30 mouse cellular contexts compared by ENCODE assay signal in genomic region chr8:110933272-110933671, GRCm38 (mm10). TPM values are rescaled to one million over a fixed set of nuclear protein-coding genes. Genes with fewer than 3 reads are reported as not detected.
DNase-seq lines count a peak whose midpoint lies in the region; ATAC-seq lines count a peak whose summit lies in the region.
"Had no signal": no experiment of that assay in that cellular context is flagged by ENCODE, and none has a peak within 500 bp of the region (broad histone marks: within the 10 kb centered on the region; RNA-seq: fewer than 3 reads in every experiment).

No protein-coding gene starts in this region.

- peak overlapping the region; percentile 89 for H3K4me3 ChIP-seq in megakaryocyte, embryonic 14.5 days (replicated peaks)
- no peak overlapping the region for H3K4me3 ChIP-seq in liver, embryonic 11.5 days (ENCODE audit: low read depth, low read length)
- no peak overlapping the region for H3K4me3 ChIP-seq in liver, embryonic 16.5 days (ENCODE audit: low read depth, low read length)
- no peak overlapping the region for H3K4me3 ChIP-seq in hindbrain, embryonic 14.5 days (replicated peaks; ENCODE audit: low read length)
- H3K4me3 ChIP-seq: embryonic facial prominence, embryonic 12.5 days; heart, embryonic 10.5 days; heart, embryonic 15.5 days; intestine, embryonic 15.5 days; layer of hippocampus, adult 2 months; limb, embryonic 10.5 days; limb, embryonic 15.5 days; lung, embryonic 15.5 days; midbrain, embryonic 15.5 days; stomach, embryonic 15.5 days had no signal

- H3K36me3 ChIP-seq in megakaryocyte, embryonic 14.5 days (replicated peaks; ENCODE audit: low read length), result peaks cover 59% of the 10 kb centered on the region
- H3K36me3 ChIP-seq in liver, embryonic 11.5 days (ENCODE audit: control insufficient read depth, insufficient read depth, low read length), result peaks cover 4% of the 10 kb centered on the region; the same call in 1 of the 2 replicates
- no peaks in the 10 kb centered on the region; the same call in 1 of the 2 replicates for H3K36me3 ChIP-seq in liver, embryonic 16.5 days (ENCODE audit: control insufficient read depth, insufficient read depth)
- H3K36me3 ChIP-seq in hindbrain, embryonic 14.5 days (replicated peaks; ENCODE audit: control insufficient read depth, insufficient read depth), result peaks cover 4% of the 10 kb centered on the region; the same call in 1 of the 2 replicates
- H3K36me3 ChIP-seq: heart, embryonic 10.5 days; heart, embryonic 15.5 days; intestine, embryonic 15.5 days; lung, embryonic 15.5 days; midbrain, embryonic 15.5 days; stomach, embryonic 15.5 days had no signal

- H3K4me1 ChIP-seq in megakaryocyte, embryonic 14.5 days, result peaks cover 100% of the 10 kb centered on the region
- peaks cover 74% of the 10 kb centered on the region for H3K4me1 ChIP-seq in liver, embryonic 11.5 days (replicated peaks; ENCODE audit: control insufficient read depth, insufficient read depth, low read length)
- peaks cover 80% of the 10 kb centered on the region for H3K4me1 ChIP-seq in liver, embryonic 16.5 days (ENCODE audit: control insufficient read depth, low read depth, low read length)
- H3K4me1 ChIP-seq in hindbrain, embryonic 14.5 days (replicated peaks; ENCODE audit: control insufficient read depth, insufficient read depth, low read length), result no peaks in the 10 kb centered on the region; the same call in 1 of the 2 replicates
- H3K4me1 ChIP-seq: embryonic facial prominence, embryonic 12.5 days; intestine, embryonic 15.5 days; limb, embryonic 10.5 days had no signal

- no peak for ATAC-seq in megakaryocyte, adult 5-6 weeks (ENCODE audit: poor library complexity, severe bottlenecking)
- ATAC-seq in liver, embryonic 11.5 days (replicated peaks; ENCODE audit: low FRiP score), result peak; percentile 70
- ATAC-seq in liver, embryonic 16.5 days (ENCODE audit: low read depth), result peak; percentile 45
- ATAC-seq in hindbrain, embryonic 14.5 days (ENCODE audit: low FRiP score), result no peak
- ATAC-seq: activated CD4-positive, CD25-positive, alpha-beta regulatory T cell, adult 4 months; forebrain, postnatal 0 days; hindbrain, postnatal 0 days; intestine, embryonic 15.5 days; midbrain, embryonic 15.5 days had no signal

- peak overlapping the region; percentile 62 for H3K27ac ChIP-seq in liver, embryonic 11.5 days (ENCODE audit: low read depth, low read length)
- H3K27ac ChIP-seq in liver, embryonic 16.5 days (ENCODE audit: low read length), result peak overlapping the region; percentile 67
- no peak overlapping the region for H3K27ac ChIP-seq in hindbrain, embryonic 14.5 days
- H3K27ac ChIP-seq: embryonic facial prominence, embryonic 12.5 days; heart, embryonic 10.5 days; heart, embryonic 15.5 days; hindbrain, postnatal 0 days; intestine, embryonic 15.5 days; layer of hippocampus, adult 2 months; limb, embryonic 10.5 days; limb, embryonic 15.5 days; lung, embryonic 15.5 days; midbrain, embryonic 15.5 days; stomach, embryonic 15.5 days had no signal

- H3K4me2 ChIP-seq in liver, embryonic 11.5 days, result peak overlapping the region; percentile 55
- peak overlapping the region; percentile 60; the same call in 1 of the 2 replicates for H3K4me2 ChIP-seq in liver, embryonic 16.5 days (ENCODE audit: low read depth, low read length)
- H3K4me2 ChIP-seq in hindbrain, embryonic 14.5 days (replicated peaks), result no peak overlapping the region
- H3K4me2 ChIP-seq: embryonic facial prominence, embryonic 12.5 days; heart, embryonic 15.5 days; intestine, embryonic 15.5 days; limb, embryonic 15.5 days; lung, embryonic 15.5 days; midbrain, embryonic 15.5 days; stomach, embryonic 15.5 days had no signal

- H3K9ac ChIP-seq in liver, embryonic 11.5 days (ENCODE audit: low read depth, low read length), result no peak overlapping the region
- no peak overlapping the region for H3K9ac ChIP-seq in liver, embryonic 16.5 days (ENCODE audit: low read depth, low read length)
- no peak overlapping the region for H3K9ac ChIP-seq in hindbrain, embryonic 14.5 days
- H3K9ac ChIP-seq: embryonic facial prominence, embryonic 12.5 days; forebrain, postnatal 0 days; heart, embryonic 15.5 days; intestine, embryonic 15.5 days; limb, embryonic 15.5 days; lung, embryonic 15.5 days; midbrain, embryonic 15.5 days; stomach, embryonic 15.5 days had no signal

- H3K9me3 ChIP-seq in megakaryocyte, embryonic 14.5 days, result no peaks in the 10 kb centered on the region
- H3K9me3 ChIP-seq in liver, embryonic 11.5 days (ENCODE audit: control insufficient read depth, low read length), result no peaks in the 10 kb centered on the region
- H3K9me3 ChIP-seq in liver, embryonic 16.5 days (replicated peaks; ENCODE audit: control insufficient read depth, low read length), result no peaks in the 10 kb centered on the region
- H3K9me3 ChIP-seq in hindbrain, embryonic 14.5 days (ENCODE audit: control insufficient read depth, low read length), result no peaks in the 10 kb centered on the region
- H3K9me3 ChIP-seq: embryonic facial prominence, embryonic 12.5 days; heart, embryonic 10.5 days; heart, embryonic 15.5 days; intestine, embryonic 15.5 days; limb, embryonic 10.5 days; limb, embryonic 15.5 days; lung, embryonic 15.5 days; midbrain, embryonic 15.5 days; stomach, embryonic 15.5 days had no signal

- WGBS in liver, embryonic 11.5 days, result 40% methylated on average over 2 of the region's 2 CpGs
- WGBS in liver, embryonic 16.5 days (ENCODE audit: insufficient replicate concordance), result 30% methylated on average over 2 of the region's 2 CpGs
- 93% methylated on average over 2 of the region's 2 CpGs for WGBS in hindbrain, embryonic 14.5 days

- no peak for DNase-seq in liver, embryonic 11.5 days (ENCODE audit: low spot score)
- no peak for DNase-seq in thymus, postnatal 14 days
- no peak for DNase-seq in gastrocnemius, adult 8-10 months (ENCODE audit: low spot score in 2 of 2)
- DNase-seq in hindbrain, embryonic 14.5 days (ENCODE audit: low spot score), result no peak
- DNase-seq: adrenal gland, adult 2 months; cerebellum, adult 11-12 months; cerebellum, adult 9-11 months; embryo, embryonic 11 days; forebrain, postnatal 0 days; gastrocnemius, postnatal 14 days; heart, adult 11 months; kidney, adult 2 months; kidney, postnatal 36 days; lung, postnatal 36 days; right cerebral cortex, postnatal 25 days had no signal

- H3K27me3 ChIP-seq in megakaryocyte, embryonic 14.5 days (replicated peaks), result no peaks in the 10 kb centered on the region
- H3K27me3 ChIP-seq in liver, embryonic 11.5 days (replicated peaks; ENCODE audit: control insufficient read depth, insufficient read depth, low read length), result no peaks in the 10 kb centered on the region
- H3K27me3 ChIP-seq in liver, embryonic 16.5 days (ENCODE audit: control insufficient read depth, insufficient read depth, low read depth, low read length), result no peaks in the 10 kb centered on the region
- no peaks in the 10 kb centered on the region for H3K27me3 ChIP-seq in hindbrain, embryonic 14.5 days (ENCODE audit: control insufficient read depth, insufficient read depth, low read length)
- H3K27me3 ChIP-seq: embryonic facial prominence, embryonic 12.5 days; heart, embryonic 15.5 days; intestine, embryonic 15.5 days; limb, embryonic 15.5 days; lung, embryonic 15.5 days; midbrain, embryonic 15.5 days; stomach, embryonic 15.5 days had no signal

RNA-seq across cellular contexts. Expression of gene St3gal2, which starts 13.6 kb away (rescaled TPM):
- 19.8 and 54.8 TPM in 2 replicates for polyA plus RNA-seq in megakaryocyte, embryonic 14.5 days (2012; ENCODE audit: insufficient read depth, low replicate concordance)
- total RNA-seq in megakaryocyte, adult 5-6 weeks (2015), result 23.1 and 25.0 TPM in 2 replicates
- 15.2 and 17.0 TPM in 2 replicates for total RNA-seq in megakaryocyte, adult 5-6 weeks (2017)
- 21.9 and 22.0 TPM in 2 replicates for polyA plus RNA-seq in liver, embryonic 11.5 days (2014; fragmentation: Nextera tagmentation; extraction: Ambion mirVana)
- 21.0 and 23.7 TPM in 2 replicates for polyA plus RNA-seq in liver, embryonic 16.5 days (2015; fragmentation: Nextera tagmentation; extraction: Ambion mirVana)
- total RNA-seq in gastrocnemius, adult 8-10 months (2022), result 10 to 100 TPM; 45.0 to 59.2 (median 50.7) TPM
- polyA plus RNA-seq in hindbrain, embryonic 14.5 days (2014; fragmentation: Nextera tagmentation; extraction: Ambion mirVana), result 17.6 and 18.3 TPM in 2 replicates

RNA-seq across cellular contexts. Expression of gene Fuk, which starts 31.0 kb away (rescaled TPM):
- 1.6 and 3.3 TPM in 2 replicates for polyA plus RNA-seq in megakaryocyte, embryonic 14.5 days (2012; ENCODE audit: insufficient read depth, low replicate concordance)
- 1.5 and 3.4 TPM in 2 replicates for total RNA-seq in megakaryocyte, adult 5-6 weeks (2015)
- 3.7 TPM in 2 replicates for total RNA-seq in megakaryocyte, adult 5-6 weeks (2017)
- 6.8 and 9.0 TPM in 2 replicates for polyA plus RNA-seq in liver, embryonic 11.5 days (2014; fragmentation: Nextera tagmentation; extraction: Ambion mirVana)
- 2.7 and 2.9 TPM in 2 replicates for polyA plus RNA-seq in liver, embryonic 16.5 days (2015; fragmentation: Nextera tagmentation; extraction: Ambion mirVana)
- 1 to 10 TPM; 3.6 to 4.5 (median 4.0) TPM for total RNA-seq in gastrocnemius, adult 8-10 months (2022)
- polyA plus RNA-seq in hindbrain, embryonic 14.5 days (2014; fragmentation: Nextera tagmentation; extraction: Ambion mirVana), result 5.0 and 5.8 TPM in 2 replicates

Comparison
In these comparisons a context has a peak if more than half of its experiments do, and no peak if none do; other contexts are left out.
1. ATAC-seq: peak in liver, embryonic 11.5 days (single experiment) and liver, embryonic 16.5 days (single experiment); none in megakaryocyte, adult 5-6 weeks (single experiment) and hindbrain, embryonic 14.5 days (single experiment).